In the genomic region with DNA sequence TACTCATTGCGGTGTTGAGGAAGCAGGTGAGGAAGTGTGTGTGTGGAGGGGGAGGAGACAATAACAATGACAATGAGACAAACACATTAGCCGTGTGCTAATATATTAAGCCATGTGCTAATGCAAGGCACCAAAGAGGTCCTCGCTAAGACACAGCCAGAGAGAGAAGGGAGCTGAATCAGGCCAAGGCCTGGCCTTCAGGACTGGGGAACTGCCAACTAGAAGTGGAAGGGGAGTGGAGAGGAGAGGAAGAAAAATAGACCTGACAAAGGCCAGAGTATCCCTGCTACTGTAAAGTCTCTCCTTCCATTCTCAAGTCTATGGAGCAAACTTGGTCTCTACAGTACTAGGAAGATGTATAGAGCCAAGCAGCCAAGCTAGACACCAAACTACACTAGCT, we compare ENCODE assay signal across 8 mouse cellular contexts. TPM values are rescaled to one million over a fixed set of nuclear protein-coding genes. Genes with fewer than 3 reads are reported as not detected.
DNase-seq lines count a peak whose midpoint lies in the region; ATAC-seq and TF ChIP-seq lines count a peak whose summit lies in the region.

No protein-coding gene starts in this region.

- WGBS in forebrain, embryonic 14.5 days = 91% methylated on average over 3 of the region's 3 CpGs
- 64% methylated on average over 3 of the region's 3 CpGs for WGBS in liver, embryonic 13.5 days (ENCODE audit: insufficient replicate concordance)

- no peak for TF ChIP-seq CTCF in C2C12 (IDR thresholded peaks at IDR 0.05; ENCODE audit: control insufficient read depth, insufficient read depth, insufficient read length)

- peak overlapping the region; percentile 70 for H3K4me2 ChIP-seq in forebrain, embryonic 14.5 days (ENCODE audit: low read length)
- H3K4me2 ChIP-seq in liver, embryonic 13.5 days = peak overlapping the region; percentile 84

- peak; percentile 53 to 87 for DNase-seq in adrenal gland, adult (ENCODE audit: inconsistent age in 2 of 2, low spot score in 1 of 2)
- no peak for DNase-seq in adrenal gland, adult 18-20 months (ENCODE audit: low spot score in 2 of 2)
- DNase-seq in forebrain, embryonic 14.5 days (ENCODE audit: low spot score) = no peak
- no peak for DNase-seq in liver, embryonic 13.5 days
- no peak for DNase-seq in gastrocnemius, postnatal 36 days
- DNase-seq in spleen, postnatal 4 days (ENCODE audit: low spot score in 2 of 2) = no peak
- DNase-seq in left cerebral cortex, postnatal 14 days (ENCODE audit: low spot score in 2 of 2) = no peak

- H3K36me3 ChIP-seq in C2C12 (ENCODE audit: control insufficient read depth, insufficient read depth) = peaks cover 35% of the 10 kb centered on the region
- peaks cover 35% of the 10 kb centered on the region for H3K36me3 ChIP-seq in forebrain, embryonic 14.5 days (ENCODE audit: control insufficient read depth, insufficient read depth, low read length)
- peaks cover 33% of the 10 kb centered on the region for H3K36me3 ChIP-seq in liver, embryonic 13.5 days

- no peaks in the 10 kb centered on the region for H3K9me3 ChIP-seq in forebrain, embryonic 14.5 days (replicated peaks; ENCODE audit: control insufficient read depth, low read length)
- no peaks in the 10 kb centered on the region for H3K9me3 ChIP-seq in liver, embryonic 13.5 days (replicated peaks)

- H3K27me3 ChIP-seq in C2C12 (ENCODE audit: control insufficient read depth, insufficient read depth, insufficient read length) = no peaks in the 10 kb centered on the region
- H3K27me3 ChIP-seq in forebrain, embryonic 14.5 days (replicated peaks; ENCODE audit: control insufficient read depth, insufficient read depth, low read length) = no peaks in the 10 kb centered on the region
- H3K27me3 ChIP-seq in liver, embryonic 13.5 days = no peaks in the 10 kb centered on the region

- peak overlapping the region; percentile 90 for H3ac ChIP-seq in C2C12 (ENCODE audit: control insufficient read depth, insufficient read length, low read depth)

- H3K79me3 ChIP-seq in C2C12 (ENCODE audit: low read depth) = peaks cover 17% of the 10 kb centered on the region

- peak overlapping the region; percentile 87 for H3K4me3 ChIP-seq in C2C12 (ENCODE audit: insufficient read depth, poor library complexity, severe bottlenecking)
- H3K4me3 ChIP-seq in forebrain, embryonic 14.5 days (ENCODE audit: low read depth, low read length) = peak overlapping the region; percentile 88
- H3K4me3 ChIP-seq in liver, embryonic 13.5 days (replicated peaks) = peak overlapping the region; percentile 95

- intact Hi-C loops in gastrocnemius, postnatal 36 days (cut with DNase I) = loop anchor here (5.0 kb wide), 1 partner anchor 34 kb away; a partner anchor contains a TSS
- intact Hi-C loops in left cerebral cortex, postnatal 14 days (cut with DNase I) = no loop called here

- ATAC-seq in forebrain, embryonic 14.5 days = no peak
- no peak for ATAC-seq in liver, embryonic 13.5 days (ENCODE audit: low read depth)

- peaks cover 53% of the 10 kb centered on the region for H3K79me2 ChIP-seq in C2C12 (ENCODE audit: control insufficient read depth, insufficient read depth)

- H3K4me1 ChIP-seq in forebrain, embryonic 14.5 days (ENCODE audit: control insufficient read depth, insufficient read depth, low read length) = peaks cover 4% of the 10 kb centered on the region
- H3K4me1 ChIP-seq in liver, embryonic 13.5 days (replicated peaks) = peaks cover 28% of the 10 kb centered on the region

- H3K9ac ChIP-seq in forebrain, embryonic 14.5 days (ENCODE audit: low read length) = peak overlapping the region; percentile 81
- peak overlapping the region; percentile 91 for H3K9ac ChIP-seq in liver, embryonic 13.5 days

- no peak overlapping the region for H3K27ac ChIP-seq in forebrain, embryonic 14.5 days (ENCODE audit: low read depth, low read length)
- H3K27ac ChIP-seq in liver, embryonic 13.5 days = peak overlapping the region; percentile 83; the same call in 1 of the 2 replicates

TF ChIP-seq in C2C12, 6 proteins besides CTCF, POLR2A, EP300 and RAD21:
- no peak for TF ChIP-seq MYOD1 (IDR thresholded peaks at IDR 0.05; ENCODE audit: control insufficient read depth, insufficient read length, low read depth)
- TF ChIP-seq MYOG (IDR thresholded peaks at IDR 0.05; ENCODE audit: control insufficient read depth, extremely low read depth, insufficient read length) = no peak
TF ChIP-seq in C2C12: peak in this region for 0.

RNA-seq across cellular contexts. Expression of a gene that starts 0.9 kb away (rescaled TPM):
- total RNA-seq in adrenal gland, adult 18-20 months (2021) = 100 to 1,000 TPM; 187 to 211 TPM
- polyA plus RNA-seq in C2C12 (2012; fragmentation: generic; extraction: Trizol) = 46.7 TPM
- 33.8 and 50.1 TPM in 2 replicates for polyA plus RNA-seq in forebrain, embryonic 14.5 days (2014; fragmentation: Nextera tagmentation; extraction: Ambion mirVana)
- 17.7 and 21.0 TPM in 2 replicates for polyA plus RNA-seq in liver, embryonic 13.5 days (2015; fragmentation: Nextera tagmentation; extraction: Ambion mirVana)
- total RNA-seq in gastrocnemius, postnatal 36 days (2021) = 100 to 1,000 TPM; 406 to 426 TPM
- total RNA-seq in left cerebral cortex, postnatal 14 days (2021) = 100 to 1,000 TPM; 184 TPM

RNA-seq across cellular contexts. Expression of a gene that starts 33.0 kb away (rescaled TPM):
- total RNA-seq in adrenal gland, adult 18-20 months (2021) = 10 to 100 TPM; 38.1 to 54.7 TPM
- 49.2 TPM for polyA plus RNA-seq in C2C12 (2012; fragmentation: generic; extraction: Trizol)
- 15.0 and 18.8 TPM in 2 replicates for polyA plus RNA-seq in forebrain, embryonic 14.5 days (2014; fragmentation: Nextera tagmentation; extraction: Ambion mirVana)
- polyA plus RNA-seq in liver, embryonic 13.5 days (2015; fragmentation: Nextera tagmentation; extraction: Ambion mirVana) = 24.9 and 28.3 TPM in 2 replicates
- total RNA-seq in gastrocnemius, postnatal 36 days (2021) = 10 to 100 TPM; 21.8 to 25.6 TPM
- total RNA-seq in left cerebral cortex, postnatal 14 days (2021) = 10 to 100 TPM; 20.3 to 21.8 TPM

RNA-seq across cellular contexts. Expression of a gene that starts 34.8 kb away (rescaled TPM):
- total RNA-seq in adrenal gland, adult 18-20 months (2021) = 10 to 100 TPM; 10.3 to 10.6 TPM
- 4.6 TPM for polyA plus RNA-seq in C2C12 (2012; fragmentation: generic; extraction: Trizol)
- polyA plus RNA-seq in forebrain, embryonic 14.5 days (2014; fragmentation: Nextera tagmentation; extraction: Ambion mirVana) = 9.5 and 10.2 TPM in 2 replicates
- polyA plus RNA-seq in liver, embryonic 13.5 days (2015; fragmentation: Nextera tagmentation; extraction: Ambion mirVana) = 2.5 and 3.5 TPM in 2 replicates
- total RNA-seq in gastrocnemius, postnatal 36 days (2021) = 1 to 10 TPM; 3.8 to 5.8 TPM
- 1 to 10 TPM; 7.9 to 8.0 TPM for total RNA-seq in left cerebral cortex, postnatal 14 days (2021)

RNA-seq across cellular contexts. Expression of a gene that starts 35.0 kb away (rescaled TPM):
- 10 to 100 TPM; 13.9 to 17.5 TPM for total RNA-seq in adrenal gland, adult 18-20 months (2021)
- polyA plus RNA-seq in C2C12 (2012; fragmentation: generic; extraction: Trizol) = 13.5 TPM
- polyA plus RNA-seq in forebrain, embryonic 14.5 days (2014; fragmentation: Nextera tagmentation; extraction: Ambion mirVana) = 36.6 and 37.1 TPM in 2 replicates
- polyA plus RNA-seq in liver, embryonic 13.5 days (2015; fragmentation: Nextera tagmentation; extraction: Ambion mirVana) = 25.7 and 29.1 TPM in 2 replicates
- 1 to 10 TPM; 4.0 to 6.3 TPM for total RNA-seq in gastrocnemius, postnatal 36 days (2021)
- total RNA-seq in left cerebral cortex, postnatal 14 days (2021) = 10 to 100 TPM; 17.5 to 19.7 TPM

RNA-seq across cellular contexts. Expression of a gene that starts 37.1 kb away (rescaled TPM):
- total RNA-seq in adrenal gland, adult 18-20 months (2021) = 10 to 100 TPM; 44.1 to 48.0 TPM
- polyA plus RNA-seq in C2C12 (2012; fragmentation: generic; extraction: Trizol) = 46.5 TPM
- polyA plus RNA-seq in forebrain, embryonic 14.5 days (2014; fragmentation: Nextera tagmentation; extraction: Ambion mirVana) = 12.5 TPM in 2 replicates
- polyA plus RNA-seq in liver, embryonic 13.5 days (2015; fragmentation: Nextera tagmentation; extraction: Ambion mirVana) = 6.8 and 7.1 TPM in 2 replicates
- total RNA-seq in gastrocnemius, postnatal 36 days (2021) = 10 to 100 TPM; 17.9 to 21.4 TPM
- total RNA-seq in left cerebral cortex, postnatal 14 days (2021) = 10 to 100 TPM; 26.8 to 30.6 TPM

Comparison
In these comparisons a context has a peak if more than half of its experiments do, and no peak if none do; other contexts are left out.
1. DNase-seq: peak in adrenal gland, adult (2 of 2); none in adrenal gland, adult 18-20 months (0 of 2), forebrain, embryonic 14.5 days (single experiment), liver, embryonic 13.5 days (single experiment), gastrocnemius, postnatal 36 days (0 of 2), spleen, postnatal 4 days (0 of 2) and left cerebral cortex, postnatal 14 days (0 of 2).
2. Peak in every context shown above with its lines, with median percentiles within 50 percentile points of each other: H3K4me3 ChIP-seq.